Mouse (Mus musculus): ENCODE results near the gene Stoml2. TPM values are rescaled to one million over a fixed set of nuclear protein-coding genes. Genes with fewer than 3 reads are reported as not detected.
"Not testable (repeated sequence)": the region's sequence is repeated elsewhere in the genome, so short reads cannot be mapped to it uniquely, and the experiment has no call there.

The Stoml2 gene
- polyA plus RNA-seq, 2 experiments from 2014 or later: 119 to 161 TPM

- no peak for ATAC-seq
These were observed 30.2 kb downstream of the Stoml2 start for GRCm38 (mm10) chr4:43001272-43001671.

- peak; percentile 95 for ATAC-seq
These were observed 31.1 kb downstream of the Stoml2 start, which contains the start of gene Vcp for GRCm38 (mm10) chr4:43000141-43000986. TSS of gene Vcp (minus strand) at chr4:43000507.

- peak; percentile 7 for ATAC-seq
These were observed 31.9 kb downstream of the Stoml2 start for GRCm38 (mm10) chr4:42999451-43000140.

GRCm38 (mm10) chr4:42998022-42998421 is 33.5 kb downstream of the Stoml2 start:
- no peak for ATAC-seq

- ATAC-seq: no peak
These were observed 43.2 kb downstream of the Stoml2 start for GRCm38 (mm10) chr4:42988296-42988695.

- not testable (repeated sequence) for ATAC-seq
These were observed 51.0 kb downstream of the Stoml2 start for GRCm38 (mm10) chr4:42980467-42980866.

GRCm38 (mm10) chr4:42978062-42978461 is 53.4 kb downstream of the Stoml2 start:
- ATAC-seq: peak; percentile 46

Other genes with a start within 250 kb of the Stoml2 start
- not detected for gene Fam205a1, start 177.8 kb downstream of the Stoml2 start, polyA plus RNA-seq (2017; shearing (Covaris generic))
- not detected for gene Gm12394, start 174.9 kb downstream of the Stoml2 start, polyA plus RNA-seq (2017; shearing (Covaris generic))
- gene Fam205c, start 157.5 kb downstream of the Stoml2 start, polyA plus RNA-seq (2017; shearing (Covaris generic)): not detected
- under 1 TPM in 1 of 2 experiments, not detected in 1; 0.14 TPM for gene Phf24, start 115.0 kb downstream of the Stoml2 start, polyA plus RNA-seq (2017; shearing (Covaris generic))
- gene Dnajb5, start 81.9 kb downstream of the Stoml2 start, polyA plus RNA-seq (2017; shearing (Covaris generic)): 1 to 10 TPM; 6.0 to 7.2 TPM
- gene 1700022I11Rik, start 62.1 kb downstream of the Stoml2 start, polyA plus RNA-seq (2017; shearing (Covaris generic)): under 1 TPM in 1 of 2 experiments, not detected in 1; 0.25 TPM
- gene Vcp, start 31.2 kb downstream of the Stoml2 start, polyA plus RNA-seq (2017; shearing (Covaris generic)): 100 to 1,000 TPM; 146 TPM
- 10 to 100 TPM; 16.5 to 27.4 TPM for gene Fancg, start 21.2 kb downstream of the Stoml2 start, polyA plus RNA-seq (2017; shearing (Covaris generic))
- gene Pigo, start 5.9 kb downstream of the Stoml2 start, polyA plus RNA-seq (2017; shearing (Covaris generic)): 10 to 100 TPM; 14.1 to 14.6 TPM
- 1 to 10 TPM; 2.9 to 4.0 TPM for gene Fam214b, start 14.5 kb upstream of the Stoml2 start, polyA plus RNA-seq (2017; shearing (Covaris generic))
- gene Unc13b, start 27.2 kb upstream of the Stoml2 start, polyA plus RNA-seq (2017; shearing (Covaris generic)): under 1 TPM in 1 of 2 experiments, not detected in 1; 0.08 TPM
- under 1 TPM in 1 of 2 experiments, not detected in 1; 0.29 TPM for gene Atp8b5, start 235.4 kb upstream of the Stoml2 start, polyA plus RNA-seq (2017; shearing (Covaris generic))